Mouse (Mus musculus) spleen, adult 2 months (tissue): ENCODE results near the gene Fbxo34. TPM values are rescaled to one million over a fixed set of nuclear protein-coding genes. Genes with fewer than 3 reads are reported as not detected.

Source experiments
- DNase-seq, 2 experiments: peaks; one replicate each; pipeline versions ENCODE4 v3.0.0 to v3.0.0-alpha.2; 2012 to 2021; ENCODE audit warnings: low spot score in 2 of 2, low read depth in 1 of 2
- H3K27ac ChIP-seq: fragments of 200-500 bp; 2 replicates; pipeline ENCODE4 v1.5.1; 2012; ENCODE audit warnings: low read length, inconsistent platforms; ENCODE audit not compliant: insufficient read depth
- H3K27me3 ChIP-seq: fragments of 200-500 bp; 2 replicates; pipeline ENCODE4 v1.6.1; 2012; ENCODE audit warnings: mild to moderate bottlenecking, moderate library complexity, low read length, inconsistent platforms; ENCODE audit not compliant: control insufficient read depth, insufficient read depth
- H3K36me3 ChIP-seq: fragments of 200-500 bp; 2 replicates; pipeline ENCODE4 v1.6.1; 2012; ENCODE audit warnings: mild to moderate bottlenecking, low read length, inconsistent platforms; ENCODE audit not compliant: control insufficient read depth, insufficient read depth
- H3K4me1 ChIP-seq: fragments of 200-500 bp; 2 replicates; pipeline ENCODE4 v1.6.1; 2011; ENCODE audit warnings: inconsistent platforms; ENCODE audit not compliant: control insufficient read depth, insufficient read depth, insufficient read length
- H3K4me3 ChIP-seq: fragments of 200-500 bp; 2 replicates; pipeline ENCODE4 v1.5.1; 2011; ENCODE audit warnings: mild to moderate bottlenecking, inconsistent platforms; ENCODE audit not compliant: insufficient read depth, insufficient read length; ENCODE audit errors: extremely low read depth
- CTCF ChIP-seq: fragments of 200-500 bp; IDR thresholded peaks from 2 replicates; pipeline ENCODE4 v1.5.1; 2011; ENCODE audit warnings: mild to moderate bottlenecking, inconsistent platforms; ENCODE audit not compliant: insufficient read depth, insufficient read length, insufficient replicate concordance; ENCODE audit errors: extremely low read depth
- POLR2A ChIP-seq: fragments of 200-500 bp; IDR thresholded peaks from 2 replicates; pipeline ENCODE4 v1.6.1; 2011; ENCODE audit warnings: low read depth, low read length, inconsistent platforms
- WGBS: fragments of 180-500 bp; shearing (Covaris S2); methylation state at CpG from one replicate; pipeline ENCODE4 v1.1.7; 2018; 5-methylcytosine and 5-hydroxymethylcytosine counted together
- polyA plus RNA-seq: library from polyadenylated mRNA; depleted of rRNA; stranded (reverse); fragments of >200 nt; gene quantifications from 2 replicates; pipeline ENCODE4 v1.2.3, GENCODE M21; 2012

Fbxo34 gene
- polyA plus RNA-seq, 1 experiment, result 11.3 TPM

DNA sequence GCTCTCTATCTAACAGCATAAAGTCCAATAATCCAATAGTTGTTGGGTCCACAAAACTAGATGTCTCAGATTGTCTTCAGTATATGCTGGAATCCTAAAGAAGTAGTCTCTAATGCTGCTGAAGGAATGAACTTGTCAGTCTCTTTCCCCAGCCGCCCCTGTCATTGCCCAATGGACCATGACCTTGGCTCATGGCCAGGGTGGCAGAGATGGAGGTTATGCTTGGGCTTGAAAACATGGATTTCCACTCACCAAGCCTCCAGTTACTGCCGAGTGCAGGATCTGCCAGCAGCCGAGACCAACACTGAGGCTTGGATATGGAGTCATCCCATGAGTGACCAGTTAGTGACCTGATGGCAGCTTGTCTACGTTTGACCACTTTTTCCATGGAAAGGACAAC lies 9.3 kb downstream of the Fbxo34 start:
- Histone ChIP-seq H3K4me1 (no peaks in the 10 kb centered on the region), H3K27me3 (no peaks in the 10 kb centered on the region), H3K36me3 (no peaks in the 10 kb centered on the region), H3K4me3 (no peak overlapping the region), H3K27ac (no peak overlapping the region)
- 69% methylated on average over 4 of the region's 4 CpGs for WGBS
- TF ChIP-seq CTCF (no peak), POLR2A (no peak)
- no peak for DNase-seq

DNA sequence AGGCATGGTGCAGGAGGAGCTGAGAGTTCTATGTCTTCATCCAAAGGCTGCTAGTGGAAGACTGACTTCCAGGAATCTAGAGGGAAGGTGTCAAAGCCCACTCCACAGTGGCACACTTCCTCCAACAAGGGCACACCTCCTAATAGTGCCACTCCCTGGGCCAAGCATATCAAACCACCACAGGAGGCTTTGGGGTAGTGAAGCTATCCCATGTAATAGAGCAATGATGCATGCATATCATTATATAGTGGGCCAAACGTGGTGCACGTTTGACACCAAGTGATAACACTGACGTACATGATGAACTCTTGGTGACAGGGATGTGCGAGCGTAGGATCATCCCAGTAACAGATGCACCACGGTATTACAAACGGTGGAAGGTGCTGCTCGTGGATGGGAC lies 11.8 kb downstream of the Fbxo34 start:
- Histone ChIP-seq H3K27me3 (no peaks in the 10 kb centered on the region), H3K36me3 (no peaks in the 10 kb centered on the region), H3K4me1 (no peaks in the 10 kb centered on the region), H3K27ac (no peak overlapping the region), H3K4me3 (no peak overlapping the region)
- TF ChIP-seq CTCF (no peak), POLR2A (no peak)
- 83% methylated on average over 8 of the region's 8 CpGs for WGBS
- no peak for DNase-seq

DNA sequence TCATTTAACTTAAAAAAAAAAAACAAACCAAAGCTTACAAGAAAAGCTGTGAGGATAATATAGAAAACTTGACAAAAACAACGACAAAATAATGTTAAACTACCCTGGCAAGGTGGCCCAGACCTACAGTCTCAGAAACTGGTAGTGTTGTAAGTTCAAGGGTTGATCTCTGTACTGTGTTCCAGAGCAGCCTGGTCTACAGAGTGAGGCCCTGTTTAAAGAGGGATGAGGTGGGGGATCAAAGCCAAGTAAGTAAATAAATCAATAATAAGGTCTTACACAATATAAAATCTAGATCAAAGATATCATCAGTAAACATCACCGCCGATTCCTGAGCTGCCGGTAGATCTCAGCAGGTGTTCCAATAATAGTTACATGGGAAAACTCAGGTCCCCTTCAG lies 12.2 kb downstream of the Fbxo34 start:
- Histone ChIP-seq H3K27ac (no peak overlapping the region), H3K4me1 (no peaks in the 10 kb centered on the region), H3K27me3 (no peaks in the 10 kb centered on the region), H3K36me3 (no peaks in the 10 kb centered on the region), H3K4me3 (no peak overlapping the region)
- WGBS, result 88% methylated on average over 4 of the region's 4 CpGs
- DNase-seq, result no peak
- TF ChIP-seq CTCF, result no peak
- TF ChIP-seq POLR2A, result no peak

DNA sequence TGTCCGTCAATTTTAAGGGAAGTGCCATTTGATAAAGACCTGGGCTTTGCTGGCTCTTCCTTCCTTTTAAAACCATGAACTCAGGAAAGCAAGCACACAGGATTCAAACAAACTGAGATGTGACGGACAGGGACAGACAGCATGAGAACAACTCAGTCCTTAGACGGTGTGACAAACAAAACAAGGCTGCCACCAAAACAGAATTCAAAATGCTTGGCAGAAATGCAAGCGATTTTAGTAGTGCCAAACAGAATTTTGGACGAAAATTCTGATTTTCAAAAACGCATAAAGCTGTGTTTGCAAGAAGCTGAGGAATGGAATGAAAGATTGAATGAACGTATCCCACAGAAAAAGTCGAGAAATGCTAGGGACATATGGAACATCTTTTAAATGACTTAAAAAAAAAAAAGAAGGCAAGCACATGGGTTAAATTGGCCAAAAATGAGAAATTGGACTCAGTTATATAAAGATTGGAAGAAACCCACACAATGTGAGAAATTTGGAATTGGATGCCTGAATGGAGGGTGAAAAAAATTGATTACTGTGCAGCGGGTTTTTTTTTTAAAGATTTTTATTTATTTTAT lies 12.7 kb downstream of the Fbxo34 start:
- Histone ChIP-seq H3K27ac (no peak overlapping the region), H3K27me3 (no peaks in the 10 kb centered on the region), H3K4me1 (no peaks in the 10 kb centered on the region), H3K36me3 (no peaks in the 10 kb centered on the region), H3K4me3 (no peak overlapping the region)
- no peak for DNase-seq
- WGBS, result 82% methylated on average over 9 of the region's 9 CpGs
- TF ChIP-seq CTCF (no peak), POLR2A (no peak)

DNA sequence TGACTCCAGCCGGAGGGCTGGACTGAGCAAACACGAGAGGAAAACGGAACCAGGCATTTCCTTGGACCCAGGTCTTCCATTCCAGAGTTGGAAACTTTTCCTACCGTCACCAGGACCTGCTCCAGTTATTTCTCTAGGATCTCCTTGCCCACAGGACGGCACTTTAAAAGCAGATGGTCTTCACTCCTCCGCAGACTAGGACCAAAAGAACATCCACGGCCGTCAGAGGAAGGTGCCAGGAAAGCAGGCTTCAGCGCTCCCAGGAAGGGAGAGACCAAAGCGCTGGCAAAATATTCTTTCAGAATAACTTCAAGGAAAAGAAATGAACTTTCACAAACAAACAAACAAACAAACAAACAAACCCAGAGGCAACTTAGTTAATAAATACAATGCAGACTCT lies 14.2 kb downstream of the Fbxo34 start:
- 83% methylated on average over 10 of the region's 10 CpGs for WGBS
- Histone ChIP-seq H3K27ac (no peak overlapping the region), H3K27me3 (no peaks in the 10 kb centered on the region), H3K4me1 (no peaks in the 10 kb centered on the region), H3K36me3 (no peaks in the 10 kb centered on the region), H3K4me3 (no peak overlapping the region)
- DNase-seq, result no peak
- TF ChIP-seq POLR2A (no peak), CTCF (no peak)

- TF ChIP-seq CTCF (no peak), POLR2A (no peak)
- H3K27me3 ChIP-seq, result no peaks in the 10 kb centered on the region
- no peaks in the 10 kb centered on the region for H3K36me3 ChIP-seq
- WGBS, result 55% methylated on average over 7 of the region's 7 CpGs
- no peak overlapping the region for H3K4me3 ChIP-seq
- no peak for DNase-seq
- no peak overlapping the region for H3K27ac ChIP-seq
- no peaks in the 10 kb centered on the region for H3K4me1 ChIP-seq
Observed at GRCm38 (mm10) chr14:47465468-47466175, 15.4 kb downstream of the Fbxo34 start.

GRCm38 (mm10) chr14:47472359-47472742 lies 22.1 kb downstream of the Fbxo34 start:
- Histone ChIP-seq H3K4me3 (peak overlapping the region; percentile 93), H3K27me3 (no peaks in the 10 kb centered on the region), H3K4me1 (peaks cover 2% of the 10 kb centered on the region), H3K36me3 (no peaks in the 10 kb centered on the region), H3K27ac (peak overlapping the region; percentile 81)
- WGBS, result under 1% methylated on average over 40 of the region's 40 CpGs
- TF ChIP-seq POLR2A (peak; percentile 63), CTCF (peak; percentile 94)
- DNase-seq, result peak; percentile 83 to 92
